Mouse (Mus musculus): ENCODE results near the gene Lcmt1.

The Lcmt1 gene

GRCm38 (mm10) chr7:123455088-123455487 lies 85.5 kb downstream of the Lcmt1 start:
- DNase-seq (ENCODE audit: low read depth, low spot score) = no peak

GRCm38 (mm10) chr7:123458309-123458708 lies 88.7 kb downstream of the Lcmt1 start:
- DNase-seq (ENCODE audit: low read depth, low spot score) = no peak

GRCm38 (mm10) chr7:123459247-123459646 lies 89.7 kb downstream of the Lcmt1 start:
- DNase-seq (ENCODE audit: low read depth, low spot score) = no peak

GRCm38 (mm10) chr7:123461316-123461715 lies 91.7 kb downstream of the Lcmt1 start:
- DNase-seq (ENCODE audit: low read depth, low spot score) = no peak

GRCm38 (mm10) chr7:123462070-123462501 lies 92.5 kb downstream of the Lcmt1 start, which contains the start of gene Aqp8:
Aqp8 (plus strand) TSS chr7:123462291.
- peak; percentile 17 for DNase-seq (ENCODE audit: low read depth, low spot score)

DNA sequence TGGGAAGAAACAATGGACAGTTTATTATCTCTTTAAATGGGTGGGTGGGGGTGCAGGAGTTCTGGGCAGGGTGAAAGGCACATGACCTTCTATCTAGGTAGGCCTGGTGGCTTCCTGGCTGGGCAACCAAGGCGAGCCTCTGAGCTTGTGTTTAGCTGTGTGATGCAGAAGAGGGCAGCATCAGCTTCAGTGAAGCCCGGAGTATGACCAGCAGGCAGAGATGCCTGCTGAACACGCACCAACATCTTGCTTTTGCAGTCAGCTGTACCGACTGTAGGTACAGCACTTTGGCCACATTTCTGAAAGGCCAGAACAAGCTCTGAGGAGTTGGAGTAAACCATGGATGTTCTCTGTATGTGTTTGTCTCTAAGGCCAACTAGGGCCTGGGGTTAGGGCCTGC lies 94.0 kb downstream of the Lcmt1 start:
- no peak for DNase-seq (ENCODE audit: low read depth, low spot score)

DNA sequence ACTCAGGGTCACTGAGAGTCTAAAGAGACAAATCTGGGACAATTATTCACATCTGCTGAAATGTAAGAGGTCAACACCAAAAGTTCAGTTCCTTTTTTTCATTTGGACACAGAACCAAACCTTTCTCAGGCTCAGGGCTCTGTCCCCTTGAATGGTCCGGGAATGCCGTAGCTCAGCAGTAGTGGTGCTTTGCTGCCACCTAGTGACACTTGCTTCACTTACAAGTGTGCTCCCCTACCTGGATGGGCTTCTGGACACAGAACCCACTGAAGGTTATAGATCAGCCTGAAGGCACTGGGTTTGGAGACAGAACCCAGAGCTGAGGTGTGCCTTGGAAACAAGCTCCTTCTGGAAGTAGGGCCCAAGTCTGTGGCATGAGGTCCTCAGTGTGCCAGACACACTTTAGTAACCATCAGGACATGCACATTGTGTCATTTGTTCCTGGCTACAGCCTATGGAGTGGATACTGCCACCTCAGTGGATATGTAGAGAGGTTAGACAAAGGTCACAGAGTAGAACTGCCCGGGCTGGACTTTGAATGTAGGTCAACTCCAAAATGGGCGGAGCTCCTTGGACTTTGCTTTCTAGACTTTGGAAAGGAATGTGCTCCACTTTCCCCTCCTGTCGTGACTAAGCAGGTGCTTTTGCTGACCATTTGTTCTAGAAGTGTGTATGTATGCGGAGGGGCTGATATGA lies 96.3 kb downstream of the Lcmt1 start:
- peak; percentile 69 for DNase-seq (ENCODE audit: low read depth, low spot score)

- no peak for DNase-seq (ENCODE audit: low read depth, low spot score)
These were observed 98.4 kb downstream of the Lcmt1 start for GRCm38 (mm10) chr7:123467961-123468360.

Data from retina, postnatal 7 days (tissue).